8 mouse cellular contexts compared by ENCODE assay signal in genomic region chr12:21286712-21287650, GRCm38 (mm10). TPM values are rescaled to one million over a fixed set of nuclear protein-coding genes. Genes with fewer than 3 reads are reported as not detected.
DNase-seq lines count a peak whose midpoint lies in the region; ATAC-seq and TF ChIP-seq lines count a peak whose summit lies in the region.

No protein-coding gene starts in this region.

- H3K27me3 ChIP-seq in kidney, adult 2 months (replicated peaks; ENCODE audit: control insufficient read depth, insufficient read depth, low read length): no peaks in the 10 kb centered on the region
- no peaks in the 10 kb centered on the region for H3K27me3 ChIP-seq in MEL (ENCODE audit: control insufficient read depth in 1 of 2, insufficient read depth in 2 of 2, low read length in 2 of 2)
- H3K27me3 ChIP-seq in forebrain, embryonic 11.5 days (ENCODE audit: control insufficient read depth, insufficient read depth, low read length): no peaks in the 10 kb centered on the region
- no peaks in the 10 kb centered on the region for H3K27me3 ChIP-seq in intestine, postnatal 0 days (replicated peaks; ENCODE audit: control insufficient read depth, insufficient read depth, low read length)
- no peaks in the 10 kb centered on the region for H3K27me3 ChIP-seq in stomach, embryonic 16.5 days (ENCODE audit: control insufficient read depth, insufficient read depth, low read length)

- H3K4me3 ChIP-seq in kidney, adult 2 months (ENCODE audit: insufficient read depth, low read depth, low read length): peak overlapping the region; percentile 98
- H3K4me3 ChIP-seq in MEL (ENCODE audit: control insufficient read depth in 1 of 2, insufficient read depth in 1 of 2, low read depth in 2 of 2, low read length in 2 of 2): peak overlapping the region; percentile 80 to 94
- peak overlapping the region; percentile 56 for H3K4me3 ChIP-seq in forebrain, embryonic 11.5 days (ENCODE audit: low read depth, low read length)
- H3K4me3 ChIP-seq in intestine, postnatal 0 days (ENCODE audit: low read depth, low read length): peak overlapping the region; percentile 78
- H3K4me3 ChIP-seq in stomach, embryonic 16.5 days (replicated peaks; ENCODE audit: low read length): peak overlapping the region; percentile 97

- peak overlapping the region; percentile 96 for H3K9ac ChIP-seq in MEL (ENCODE audit: control insufficient read depth, low read depth, low read length, poor library complexity, severe bottlenecking)
- peak overlapping the region; percentile 85 for H3K9ac ChIP-seq in forebrain, embryonic 11.5 days (ENCODE audit: low read length)
- peak overlapping the region; percentile 78 for H3K9ac ChIP-seq in intestine, postnatal 0 days (ENCODE audit: low read depth, low read length)
- H3K9ac ChIP-seq in stomach, embryonic 16.5 days (ENCODE audit: low read length): peak overlapping the region; percentile 97

- H3K9me3 ChIP-seq in MEL (replicated peaks; ENCODE audit: insufficient read depth, low read length): no peaks in the 10 kb centered on the region
- H3K9me3 ChIP-seq in forebrain, embryonic 11.5 days (ENCODE audit: control insufficient read depth, low read length): no peaks in the 10 kb centered on the region
- no peaks in the 10 kb centered on the region for H3K9me3 ChIP-seq in intestine, postnatal 0 days (ENCODE audit: control insufficient read depth)
- H3K9me3 ChIP-seq in stomach, embryonic 16.5 days (replicated peaks; ENCODE audit: control insufficient read depth, low read length): no peaks in the 10 kb centered on the region

- no peak for TF ChIP-seq POLR2A in kidney, adult 2 months (IDR thresholded peaks at IDR 0.05; ENCODE audit: low read depth, low read length)
- no peak for TF ChIP-seq POLR2A in MEL (IDR thresholded peaks at IDR 0.05; ENCODE audit: control insufficient read depth in 1 of 2, insufficient read depth in 1 of 2, low read depth in 1 of 2, low read length in 2 of 2, poor library complexity in 1 of 2)

- no peak for TF ChIP-seq RAD21 in MEL (IDR thresholded peaks at IDR 0.05; ENCODE audit: low read depth, low read length)

- TF ChIP-seq EP300 in MEL (IDR thresholded peaks at IDR 0.05; ENCODE audit: low read depth in 1 of 2, low read length in 2 of 2): no peak

- DNase-seq in kidney, adult 2 months: no peak
- no peak for DNase-seq in kidney, postnatal 25 days
- peak; percentile 54 for DNase-seq in MEL (ENCODE audit: low read depth, low spot score)
- no peak for DNase-seq in forebrain, embryonic 11.5 days (ENCODE audit: low spot score)
- DNase-seq in lung, postnatal 36 days: peak; percentile 56
- DNase-seq in left cerebral cortex, adult 8-10 months (ENCODE audit: low spot score in 2 of 2): no peak

- H3K4me1 ChIP-seq in kidney, adult 2 months (ENCODE audit: control insufficient read depth, insufficient read depth, low read length): peaks cover 6% of the 10 kb centered on the region
- H3K4me1 ChIP-seq in MEL (ENCODE audit: control insufficient read depth in 1 of 2, insufficient read depth in 2 of 2, low read length in 2 of 2): peaks cover 0 to 16% of the 10 kb centered on the region in 2 experiments; a peak in 3 of 4 replicates
- H3K4me1 ChIP-seq in forebrain, embryonic 11.5 days (replicated peaks; ENCODE audit: control insufficient read depth, insufficient read depth, low read length): peaks cover 6% of the 10 kb centered on the region
- 0 out of 2 replicates have a peak, but pooled peaks cover 5% of the 10 kb centered on the region for H3K4me1 ChIP-seq in intestine, postnatal 0 days (replicated peaks; ENCODE audit: control insufficient read depth, insufficient read depth, low read length)
- peaks cover 16% of the 10 kb centered on the region for H3K4me1 ChIP-seq in stomach, embryonic 16.5 days (ENCODE audit: control insufficient read depth, insufficient read depth, low read length)

- peak; percentile 8; the same call in 1 of the 2 replicates for ATAC-seq in forebrain, embryonic 11.5 days (replicated peaks; ENCODE audit: low FRiP score)
- no peak for ATAC-seq in intestine, postnatal 0 days
- ATAC-seq in stomach, embryonic 16.5 days (ENCODE audit: insufficient read depth, low FRiP score): no peak; the same call in 1 of the 2 replicates

- peaks cover 23% of the 10 kb centered on the region for H3K79me2 ChIP-seq in MEL (ENCODE audit: control insufficient read depth, insufficient read depth, low read length, poor library complexity)

- no peaks in the 10 kb centered on the region for H3K36me3 ChIP-seq in kidney, adult 2 months (ENCODE audit: control insufficient read depth, insufficient read depth, low read length)
- H3K36me3 ChIP-seq in MEL (ENCODE audit: control insufficient read depth in 1 of 2, insufficient read depth in 2 of 2, low read length in 2 of 2): peaks cover 0 to 9% of the 10 kb centered on the region in 2 experiments; a peak in 2 of 4 replicates
- H3K36me3 ChIP-seq in forebrain, embryonic 11.5 days (ENCODE audit: control insufficient read depth, insufficient read depth, low read length): no peaks in the 10 kb centered on the region; the same call in 1 of the 2 replicates
- H3K36me3 ChIP-seq in intestine, postnatal 0 days (ENCODE audit: control insufficient read depth, insufficient read depth): peaks cover 10% of the 10 kb centered on the region; the same call in 1 of the 2 replicates
- H3K36me3 ChIP-seq in stomach, embryonic 16.5 days (ENCODE audit: control insufficient read depth, insufficient read depth, low read length): peaks cover 7% of the 10 kb centered on the region; the same call in 1 of the 2 replicates

- 23% methylated on average over 18 of the region's 18 CpGs for whole genome bisulfite sequencing in kidney, adult 2 months
- WGBS in forebrain, embryonic 11.5 days: 38% methylated on average over 18 of the region's 18 CpGs
- WGBS in intestine, postnatal 0 days: 24% methylated on average over 18 of the region's 18 CpGs
- 26% methylated on average over 18 of the region's 18 CpGs for WGBS in stomach, embryonic 16.5 days

- peak overlapping the region; percentile 67 for H3K4me2 ChIP-seq in forebrain, embryonic 11.5 days (ENCODE audit: low read depth, low read length, severe bottlenecking)
- H3K4me2 ChIP-seq in intestine, postnatal 0 days (replicated peaks; ENCODE audit: low read depth): peak overlapping the region; percentile 83
- H3K4me2 ChIP-seq in stomach, embryonic 16.5 days (ENCODE audit: low read depth, low read length): peak overlapping the region; percentile 76

- peak overlapping the region; percentile 70 for H3K27ac ChIP-seq in kidney, adult 2 months (ENCODE audit: insufficient read depth, low read depth, low read length)
- H3K27ac ChIP-seq in MEL (ENCODE audit: control insufficient read depth, low read depth, low read length): peak overlapping the region; percentile 92
- H3K27ac ChIP-seq in forebrain, embryonic 11.5 days (ENCODE audit: low read depth, low read length): no peak overlapping the region
- H3K27ac ChIP-seq in intestine, postnatal 0 days (ENCODE audit: low read depth, low read length): peak overlapping the region; percentile 81
- H3K27ac ChIP-seq in stomach, embryonic 16.5 days (ENCODE audit: low read length): peak overlapping the region; percentile 95

- no peak for TF ChIP-seq CTCF in kidney, adult 2 months (conservative IDR thresholded peaks at IDR 0.05; ENCODE audit: insufficient read depth, insufficient read length, low read depth, low read length)
- TF ChIP-seq CTCF in MEL (IDR thresholded peaks at IDR 0.05 in 2 of 3, conservative IDR thresholded peaks at IDR 0.05 in 1 of 3; ENCODE audit: control insufficient read depth in 1 of 3, insufficient read depth in 1 of 3, low read depth in 2 of 3, low read length in 3 of 3, poor library complexity in 1 of 3, severe bottlenecking in 1 of 3): no peak
- TF ChIP-seq CTCF in intestine, postnatal 0 days (IDR thresholded peaks at IDR 0.05; ENCODE audit: low read depth): no peak

TF ChIP-seq in MEL, 35 proteins besides CTCF, POLR2A, EP300 and RAD21 (continues in another document):
- TF ChIP-seq E2F4 (IDR thresholded peaks at IDR 0.05; ENCODE audit: borderline replicate concordance, low read depth, low read length) (no peak), GATA1 (IDR thresholded peaks at IDR 0.05; ENCODE audit: low read depth, low read length) (no peak), GABPA (IDR thresholded peaks at IDR 0.05; ENCODE audit: low read depth, low read length) (no peak), USF1 (IDR thresholded peaks at IDR 0.05; ENCODE audit: low read depth, low read length) (no peak), BHLHE40 (IDR thresholded peaks at IDR 0.05; ENCODE audit: borderline replicate concordance, low read depth, low read length) (no peak)

RNA-seq across cellular contexts. Expression of gene Itgb1bp1, which starts 0.9 kb away (rescaled TPM):
- polyA plus RNA-seq in kidney, adult 2 months (2012; rRNA removed): 19.3 and 23.6 TPM in 2 replicates
- 22.0 and 22.7 TPM in 2 replicates for total RNA-seq in MEL (2012; rRNA removed)
- 10 to 100 TPM in 1 of 2 experiments, not detected in 1; 41.3 TPM for polyA plus RNA-seq in MEL (2012; ENCODE audit: insufficient read depth in 1 of 2, insufficient read length in 2 of 2, low read depth in 1 of 2, low replicate concordance in 2 of 2, missing spikeins in 1 of 2)
- polyA plus RNA-seq in forebrain, embryonic 11.5 days (2014; fragmentation: Nextera tagmentation; extraction: Ambion mirVana): 38.3 and 40.0 TPM in 2 replicates
- polyA plus RNA-seq in intestine, postnatal 0 days (2015; fragmentation: Nextera tagmentation; extraction: Ambion mirVana): 31.1 and 34.4 TPM in 2 replicates
- polyA plus RNA-seq in stomach, embryonic 16.5 days (2015; fragmentation: Nextera tagmentation; extraction: Ambion mirVana): 43.9 and 45.2 TPM in 2 replicates
- 10 to 100 TPM; 42.6 to 50.0 (median 43.9) TPM for total RNA-seq in left cerebral cortex, adult 8-10 months (2022)

RNA-seq across cellular contexts. Expression of gene Cpsf3, which starts 1.8 kb away (rescaled TPM):
- 28.2 and 32.1 TPM in 2 replicates for polyA plus RNA-seq in kidney, adult 2 months (2012; rRNA removed)
- total RNA-seq in MEL (2012; rRNA removed): 39.8 and 44.2 TPM in 2 replicates
- polyA plus RNA-seq in MEL (2012; ENCODE audit: insufficient read depth in 1 of 2, insufficient read length in 2 of 2, low read depth in 1 of 2, low replicate concordance in 2 of 2, missing spikeins in 1 of 2): 10 to 100 TPM in 1 of 2 experiments, not detected in 1; 58.2 TPM
- polyA plus RNA-seq in forebrain, embryonic 11.5 days (2014; fragmentation: Nextera tagmentation; extraction: Ambion mirVana): 130 and 142 TPM in 2 replicates
- 41.6 and 44.3 TPM in 2 replicates for polyA plus RNA-seq in intestine, postnatal 0 days (2015; fragmentation: Nextera tagmentation; extraction: Ambion mirVana)
- polyA plus RNA-seq in stomach, embryonic 16.5 days (2015; fragmentation: Nextera tagmentation; extraction: Ambion mirVana): 98.1 and 99.5 TPM in 2 replicates
- total RNA-seq in left cerebral cortex, adult 8-10 months (2022): 10 to 100 TPM; 52.8 to 65.1 (median 60.1) TPM

RNA-seq across cellular contexts. Expression of gene Iah1, which starts 29.2 kb away (rescaled TPM):
- polyA plus RNA-seq in kidney, adult 2 months (2012; rRNA removed): 401 and 498 TPM in 2 replicates
- total RNA-seq in MEL (2012; rRNA removed): 14.2 and 18.7 TPM in 2 replicates
- 10 to 100 TPM in 1 of 2 experiments, not detected in 1; 15.4 TPM for polyA plus RNA-seq in MEL (2012; ENCODE audit: insufficient read depth in 1 of 2, insufficient read length in 2 of 2, low read depth in 1 of 2, low replicate concordance in 2 of 2, missing spikeins in 1 of 2)
- 45.0 and 48.4 TPM in 2 replicates for polyA plus RNA-seq in forebrain, embryonic 11.5 days (2014; fragmentation: Nextera tagmentation; extraction: Ambion mirVana)
- polyA plus RNA-seq in intestine, postnatal 0 days (2015; fragmentation: Nextera tagmentation; extraction: Ambion mirVana): 91.3 and 111 TPM in 2 replicates
- 46.6 and 55.7 TPM in 2 replicates for polyA plus RNA-seq in stomach, embryonic 16.5 days (2015; fragmentation: Nextera tagmentation; extraction: Ambion mirVana)
- 10 to 100 TPM; 13.1 to 16.8 (median 15.0) TPM for total RNA-seq in left cerebral cortex, adult 8-10 months (2022)

Comparison
In these comparisons a context has a peak if more than half of its experiments do, and no peak if none do; other contexts are left out.
1. DNase-seq: peak in MEL (single experiment) and lung, postnatal 36 days (single experiment); none in kidney, adult 2 months (single experiment), kidney, postnatal 25 days (0 of 2), forebrain, embryonic 11.5 days (single experiment) and left cerebral cortex, adult 8-10 months (0 of 2).
2. Peak in every context shown above with its lines, with median percentiles within 50 percentile points of each other: H3K4me3 ChIP-seq, H3K9ac ChIP-seq and H3K4me2 ChIP-seq.